Mouse (Mus musculus): ENCODE results near the gene Mfsd14a.

GRCm38 (mm10) chr3:116635799-116636198 is 26.7 kb downstream of the Mfsd14a start:
- no peak for TF ChIP-seq GATA1 (IDR thresholded peaks at IDR 0.05; ENCODE audit: borderline replicate concordance, low read length)
- TF ChIP-seq FLI1 (IDR thresholded peaks at IDR 0.05; ENCODE audit: low read length) = no peak

Measured in megakaryocyte, embryonic 14.5 days (primary cell).